ENCODE assay signal across 19 mouse cellular contexts in genomic region chr11:60828903-60829302, GRCm38 (mm10). TPM values are rescaled to one million over a fixed set of nuclear protein-coding genes. Genes with fewer than 3 reads are reported as not detected.
DNase-seq lines count a peak whose midpoint lies in the region; ATAC-seq and TF ChIP-seq lines count a peak whose summit lies in the region.
"Had no signal": no experiment of that assay in that cellular context is flagged by ENCODE, and none has a peak within 500 bp of the region (broad histone marks: within the 10 kb centered on the region; RNA-seq: fewer than 3 reads in every experiment).

No protein-coding gene starts in this region.

- no peak overlapping the region for H3K27ac ChIP-seq in heart, postnatal 0 days (ENCODE audit: low read depth)
- no peak overlapping the region for H3K27ac ChIP-seq in liver, postnatal 0 days (ENCODE audit: low read depth)
- no peak overlapping the region for H3K27ac ChIP-seq in liver, embryonic 11.5 days (ENCODE audit: low read depth, low read length)
- H3K27ac ChIP-seq: embryonic facial prominence, embryonic 13.5 days; heart, embryonic 15.5 days; liver, embryonic 15.5 days; midbrain, embryonic 13.5 days; neural tube, embryonic 13.5 days had no signal

- H3K4me2 ChIP-seq in heart, postnatal 0 days (ENCODE audit: low read depth, low read length): no peak overlapping the region
- H3K4me2 ChIP-seq in liver, postnatal 0 days (ENCODE audit: low read depth, low read length): no peak overlapping the region
- H3K4me2 ChIP-seq in liver, embryonic 11.5 days: no peak overlapping the region
- H3K4me2 ChIP-seq: embryonic facial prominence, embryonic 13.5 days; heart, embryonic 15.5 days; liver, embryonic 15.5 days; midbrain, embryonic 13.5 days; neural tube, embryonic 13.5 days had no signal

- ATAC-seq in heart, postnatal 0 days (ENCODE audit: insufficient read depth, low read depth): no peak
- no peak for ATAC-seq in liver, postnatal 0 days
- no peak for ATAC-seq in liver, embryonic 11.5 days (replicated peaks; ENCODE audit: low FRiP score)
- ATAC-seq: hindbrain, embryonic 16.5 days; midbrain, embryonic 13.5 days had no signal

- no peaks in the 10 kb centered on the region for H3K9me3 ChIP-seq in heart, postnatal 0 days (replicated peaks; ENCODE audit: control insufficient read depth, low read length)
- no peaks in the 10 kb centered on the region for H3K9me3 ChIP-seq in liver, postnatal 0 days (ENCODE audit: low read length)
- H3K9me3 ChIP-seq in liver, embryonic 11.5 days (ENCODE audit: control insufficient read depth, low read length): no peaks in the 10 kb centered on the region
- H3K9me3 ChIP-seq: embryonic facial prominence, embryonic 13.5 days; heart, embryonic 15.5 days; liver, embryonic 15.5 days; midbrain, embryonic 13.5 days; neural tube, embryonic 13.5 days had no signal

- no peaks in the 10 kb centered on the region for H3K27me3 ChIP-seq in heart, postnatal 0 days (ENCODE audit: control insufficient read depth, insufficient read depth, low read length)
- H3K27me3 ChIP-seq in liver, postnatal 0 days (ENCODE audit: insufficient read depth, low read length): no peaks in the 10 kb centered on the region
- no peaks in the 10 kb centered on the region for H3K27me3 ChIP-seq in liver, embryonic 11.5 days (replicated peaks; ENCODE audit: control insufficient read depth, insufficient read depth, low read length)
- H3K27me3 ChIP-seq: embryonic facial prominence, embryonic 13.5 days; heart, embryonic 15.5 days; liver, embryonic 15.5 days; midbrain, embryonic 13.5 days; neural tube, embryonic 13.5 days had no signal

- H3K4me1 ChIP-seq in heart, postnatal 0 days (ENCODE audit: control insufficient read depth, insufficient read depth): no peaks in the 10 kb centered on the region
- H3K4me1 ChIP-seq in liver, postnatal 0 days (ENCODE audit: insufficient read depth): peaks cover 11% of the 10 kb centered on the region
- peaks cover 7% of the 10 kb centered on the region for H3K4me1 ChIP-seq in liver, embryonic 11.5 days (replicated peaks; ENCODE audit: control insufficient read depth, insufficient read depth, low read length)

- 18% methylated on average over 2 of the region's 2 CpGs for WGBS in heart, postnatal 0 days
- 18% methylated on average over 2 of the region's 2 CpGs for WGBS in liver, postnatal 0 days (ENCODE audit: insufficient replicate concordance)
- WGBS in liver, embryonic 11.5 days: 26% methylated on average over 2 of the region's 2 CpGs

- peak; percentile 51 for DNase-seq in heart, postnatal 0 days (ENCODE audit: low spot score)
- no peak for DNase-seq in heart, postnatal 25 days (ENCODE audit: low spot score)
- DNase-seq in liver, postnatal 0 days: no peak
- no peak for DNase-seq in liver, embryonic 11.5 days (ENCODE audit: low spot score)
- DNase-seq in ES-CJ7 (ENCODE audit: low read depth, low spot score): peak; percentile 33
- peak; percentile 45 for DNase-seq in lung, postnatal 36 days
- DNase-seq in right cerebral cortex, adult 18-20 months: no peak
- DNase-seq in gastrocnemius, postnatal 4 days (ENCODE audit: low spot score in 2 of 2): no peak
- DNase-seq: adrenal gland, postnatal 14 days; cerebellum, postnatal 36 days; gastrocnemius, postnatal 25 days; right cerebral cortex, postnatal 25 days; thymus, postnatal 25 days had no signal

- intact Hi-C loops in heart, postnatal 25 days (cut with DNase I): loop anchor here (5.0 kb wide), 1 partner anchor 132 kb away; the partner anchor contains the start of gene Llgl1

- H3K36me3 ChIP-seq in heart, postnatal 0 days (replicated peaks; ENCODE audit: control insufficient read depth, insufficient read depth, low read length): no peaks in the 10 kb centered on the region
- no peaks in the 10 kb centered on the region for H3K36me3 ChIP-seq in liver, postnatal 0 days (replicated peaks; ENCODE audit: insufficient read depth, low read length)
- no peaks in the 10 kb centered on the region for H3K36me3 ChIP-seq in liver, embryonic 11.5 days (ENCODE audit: control insufficient read depth, insufficient read depth, low read length)
- H3K36me3 ChIP-seq: embryonic facial prominence, embryonic 13.5 days; heart, embryonic 15.5 days; liver, embryonic 15.5 days; midbrain, embryonic 13.5 days; neural tube, embryonic 13.5 days had no signal

- no peak overlapping the region for H3K4me3 ChIP-seq in heart, postnatal 0 days (ENCODE audit: low read depth, low read length)
- no peak overlapping the region for H3K4me3 ChIP-seq in liver, postnatal 0 days (ENCODE audit: low read depth, low read length)
- no peak overlapping the region for H3K4me3 ChIP-seq in liver, embryonic 11.5 days (ENCODE audit: low read depth, low read length)
- H3K4me3 ChIP-seq: embryonic facial prominence, embryonic 13.5 days; heart, embryonic 15.5 days; liver, embryonic 15.5 days; midbrain, embryonic 13.5 days; neural tube, embryonic 13.5 days had no signal

- no peak overlapping the region for H3K9ac ChIP-seq in heart, postnatal 0 days (replicated peaks; ENCODE audit: low read depth, low read length)
- H3K9ac ChIP-seq in liver, postnatal 0 days (replicated peaks): no peak overlapping the region
- no peak overlapping the region for H3K9ac ChIP-seq in liver, embryonic 11.5 days (ENCODE audit: low read depth, low read length)
- H3K9ac ChIP-seq: embryonic facial prominence, embryonic 13.5 days; heart, embryonic 15.5 days; liver, embryonic 15.5 days; midbrain, embryonic 13.5 days; neural tube, embryonic 13.5 days had no signal

- TF ChIP-seq CTCF in heart, postnatal 0 days (IDR thresholded peaks at IDR 0.05; ENCODE audit: low read depth): peak; percentile 44; the same call in 1 of the 2 replicates
- TF ChIP-seq CTCF in liver, postnatal 0 days (IDR thresholded peaks at IDR 0.05; ENCODE audit: low read depth): peak; percentile 64

- TF ChIP-seq EP300 in heart, postnatal 0 days (IDR thresholded peaks at IDR 0.05; ENCODE audit: low read depth): no peak
- no peak for TF ChIP-seq EP300 in liver, postnatal 0 days (IDR thresholded peaks at IDR 0.05; ENCODE audit: low read depth)

RNA-seq across cellular contexts. Expression of gene Dhrs7b, which starts 1.5 kb away (rescaled TPM):
- total RNA-seq in heart, postnatal 0 days (2014; rRNA removed; ENCODE audit: low replicate concordance): 20.7 and 28.4 TPM in 2 replicates
- 22.9 and 27.8 TPM in 2 replicates for polyA plus RNA-seq in heart, postnatal 0 days (2015; fragmentation: Nextera tagmentation; extraction: Ambion mirVana)
- 10 to 100 TPM; 20.1 to 20.8 TPM for total RNA-seq in heart, postnatal 25 days (2021)
- 16.4 TPM in 2 replicates for polyA plus RNA-seq in liver, postnatal 0 days (2015; fragmentation: Nextera tagmentation; extraction: Ambion mirVana)
- 40.3 and 42.7 TPM in 2 replicates for polyA plus RNA-seq in liver, embryonic 11.5 days (2014; fragmentation: Nextera tagmentation; extraction: Ambion mirVana)
- 10 to 100 TPM; 14.9 to 16.7 TPM for total RNA-seq in gastrocnemius, postnatal 4 days (2021)

RNA-seq across cellular contexts. Expression of gene Shmt1, which starts 17.4 kb away (rescaled TPM):
- total RNA-seq in heart, postnatal 0 days (2014; rRNA removed; ENCODE audit: low replicate concordance): 34.6 and 77.7 TPM in 2 replicates
- 25.2 and 26.7 TPM in 2 replicates for polyA plus RNA-seq in heart, postnatal 0 days (2015; fragmentation: Nextera tagmentation; extraction: Ambion mirVana)
- 10 to 100 TPM in 1 of 2 experiments, 1 to 10 TPM in 1; 5.1 to 12.6 TPM for total RNA-seq in heart, postnatal 25 days (2021)
- polyA plus RNA-seq in liver, postnatal 0 days (2015; fragmentation: Nextera tagmentation; extraction: Ambion mirVana): 100 and 103 TPM in 2 replicates
- 93.5 and 101 TPM in 2 replicates for polyA plus RNA-seq in liver, embryonic 11.5 days (2014; fragmentation: Nextera tagmentation; extraction: Ambion mirVana)
- 10 to 100 TPM; 29.0 to 34.1 TPM for total RNA-seq in gastrocnemius, postnatal 4 days (2021)

RNA-seq across cellular contexts. Expression of gene Tmem11, which starts 50.2 kb away (rescaled TPM):
- 45.2 and 54.8 TPM in 2 replicates for total RNA-seq in heart, postnatal 0 days (2014; rRNA removed; ENCODE audit: low replicate concordance)
- polyA plus RNA-seq in heart, postnatal 0 days (2015; fragmentation: Nextera tagmentation; extraction: Ambion mirVana): 56.2 and 58.6 TPM in 2 replicates
- total RNA-seq in heart, postnatal 25 days (2021): 10 to 100 TPM; 27.6 to 28.0 TPM
- polyA plus RNA-seq in liver, postnatal 0 days (2015; fragmentation: Nextera tagmentation; extraction: Ambion mirVana): 26.7 and 28.8 TPM in 2 replicates
- 63.8 and 64.1 TPM in 2 replicates for polyA plus RNA-seq in liver, embryonic 11.5 days (2014; fragmentation: Nextera tagmentation; extraction: Ambion mirVana)
- 10 to 100 TPM; 46.3 to 50.8 TPM for total RNA-seq in gastrocnemius, postnatal 4 days (2021)

RNA-seq across cellular contexts. Expression of gene Smcr8, which starts 51.6 kb away (rescaled TPM):
- 7.6 and 8.2 TPM in 2 replicates for total RNA-seq in heart, postnatal 0 days (2014; rRNA removed; ENCODE audit: low replicate concordance)
- 2.0 and 2.1 TPM in 2 replicates for polyA plus RNA-seq in heart, postnatal 0 days (2015; fragmentation: Nextera tagmentation; extraction: Ambion mirVana)
- total RNA-seq in heart, postnatal 25 days (2021): 10 to 100 TPM; 13.4 to 16.3 TPM
- polyA plus RNA-seq in liver, postnatal 0 days (2015; fragmentation: Nextera tagmentation; extraction: Ambion mirVana): 1.9 and 2.0 TPM in 2 replicates
- polyA plus RNA-seq in liver, embryonic 11.5 days (2014; fragmentation: Nextera tagmentation; extraction: Ambion mirVana): 7.7 and 7.8 TPM in 2 replicates
- total RNA-seq in gastrocnemius, postnatal 4 days (2021): 10 to 100 TPM; 15.9 to 18.0 TPM

RNA-seq across cellular contexts. Expression of gene Top3a, which starts 51.7 kb away (rescaled TPM):
- total RNA-seq in heart, postnatal 0 days (2014; rRNA removed; ENCODE audit: low replicate concordance): 7.3 and 8.8 TPM in 2 replicates
- 3.8 and 4.4 TPM in 2 replicates for polyA plus RNA-seq in heart, postnatal 0 days (2015; fragmentation: Nextera tagmentation; extraction: Ambion mirVana)
- 1 to 10 TPM; 4.1 to 4.2 TPM for total RNA-seq in heart, postnatal 25 days (2021)
- polyA plus RNA-seq in liver, postnatal 0 days (2015; fragmentation: Nextera tagmentation; extraction: Ambion mirVana): 2.5 and 3.2 TPM in 2 replicates
- polyA plus RNA-seq in liver, embryonic 11.5 days (2014; fragmentation: Nextera tagmentation; extraction: Ambion mirVana): 16.2 and 19.1 TPM in 2 replicates
- total RNA-seq in gastrocnemius, postnatal 4 days (2021): 10 to 100 TPM in 1 of 2 experiments, 1 to 10 TPM in 1; 9.4 to 10.6 TPM

Comparison
In these comparisons a context has a peak if more than half of its experiments do, and no peak if none do; other contexts are left out.
1. DNase-seq: peak in heart, postnatal 0 days (single experiment), ES-CJ7 (single experiment) and lung, postnatal 36 days (single experiment); none in heart, postnatal 25 days (single experiment), liver, postnatal 0 days (single experiment), liver, embryonic 11.5 days (single experiment), right cerebral cortex, adult 18-20 months (single experiment) and gastrocnemius, postnatal 4 days (0 of 2).